Mouse (Mus musculus) T-helper 17 cell (primary cell): Measurements from ENCODE around the gene H2-DMb1.

Source experiments
- in situ Hi-C, 2 experiments: fragments of 300-600 bp; cut with MboI, MseI; formaldehyde crosslinking; loops; 1 replicate in 1 of 2; 2 replicates in 1 of 2; pipeline ENCODE4 v1.15.1; 2025; ENCODE audit warnings: high pct_unique_total_duplicates in 2 of 2

H2-DMb1 gene

GRCm38 (mm10) chr17:34185526-34185925 lies 32.7 kb downstream of the H2-DMb1 start:
- in situ Hi-C loops, result loop anchor here (25.0 kb wide), 1 partner anchor 1027 kb away; the partner anchor contains the start of genes Gm16181 (in 2 of the 2), Lta (in 2 of the 2) and Tnf (in 2 of the 2)

- in situ Hi-C loops, result loop anchor here (25.0 kb wide), 1 partner anchor 1025 kb away; the partner anchor contains the start of genes Gm16181 (in 2 of the 2), Lta (in 2 of the 2) and Tnf (in 2 of the 2)
Observed at GRCm38 (mm10) chr17:34186885-34187260, 34.0 kb downstream of the H2-DMb1 start.

GRCm38 (mm10) chr17:34187261-34187916 lies 34.5 kb downstream of the H2-DMb1 start, which contains the start of the genes Tap1 and Psmb9:
Gene Tap1, plus strand, starts transcription at chr17:34187553.
Gene Psmb9, minus strand, starts transcription at chr17:34187764.
- in situ Hi-C loops, result loop anchor here (25.0 kb wide), 1 partner anchor 1025 kb away; the partner anchor contains the start of genes Gm16181 (in 2 of the 2), Lta (in 2 of the 2) and Tnf (in 2 of the 2)

GRCm38 (mm10) chr17:34188010-34188409 lies 35.1 kb downstream of the H2-DMb1 start:
- in situ Hi-C loops, result loop anchor here (25.0 kb wide), 1 partner anchor 1024 kb away; the partner anchor contains the start of genes Gm16181 (in 2 of the 2), Lta (in 2 of the 2) and Tnf (in 2 of the 2)

- in situ Hi-C loops, result loop anchor here (25.0 kb wide), 1 partner anchor 1023 kb away; the partner anchor contains the start of genes Gm16181 (in 2 of the 2), Lta (in 2 of the 2) and Tnf (in 2 of the 2)
Observed at GRCm38 (mm10) chr17:34188986-34189385, 36.1 kb downstream of the H2-DMb1 start.

- in situ Hi-C loops, result loop anchor here (10.0 to 25.0 kb wide), 4 partner anchors 278 to 1228 kb away; partner anchors contain the start of genes Gm16181 (in 2 of the 2), Lta (in 2 of the 2), Tnf (in 2 of the 2) and Tapbp (in 1 of the 2)
Observed at GRCm38 (mm10) chr17:34192852-34193251, 40.0 kb downstream of the H2-DMb1 start.

GRCm38 (mm10) chr17:34193468-34193867 lies 40.6 kb downstream of the H2-DMb1 start:
- in situ Hi-C loops, result loop anchor here (10.0 to 25.0 kb wide), 4 partner anchors 279 to 1229 kb away; partner anchors contain the start of genes Gm16181 (in 2 of the 2), Lta (in 2 of the 2), Tnf (in 2 of the 2) and Tapbp (in 1 of the 2)

GRCm38 (mm10) chr17:34194723-34195122 lies 41.9 kb downstream of the H2-DMb1 start:
- in situ Hi-C loops, result loop anchor here (10.0 to 25.0 kb wide), 4 partner anchors 280 to 1230 kb away; partner anchors contain the start of genes Gm16181 (in 2 of the 2), Lta (in 2 of the 2), Tnf (in 2 of the 2) and Tapbp (in 1 of the 2)

GRCm38 (mm10) chr17:34196491-34196890 lies 43.6 kb downstream of the H2-DMb1 start:
- in situ Hi-C loops, result loop anchor here (10.0 to 25.0 kb wide), 4 partner anchors 282 to 1232 kb away; partner anchors contain the start of genes Gm16181 (in 2 of the 2), Lta (in 2 of the 2), Tnf (in 2 of the 2) and Tapbp (in 1 of the 2)

- in situ Hi-C loops, result loop anchor here (10.0 to 25.0 kb wide), 4 partner anchors 282 to 1232 kb away; partner anchors contain the start of genes Gm16181 (in 2 of the 2), Lta (in 2 of the 2), Tnf (in 2 of the 2) and Tapbp (in 1 of the 2)
Observed at GRCm38 (mm10) chr17:34196941-34197894, 44.3 kb downstream of the H2-DMb1 start, which contains the start of gene Psmb8. Gene Psmb8, plus strand, starts transcription at chr17:34197721.

GRCm38 (mm10) chr17:34197904-34198520 lies 45.1 kb downstream of the H2-DMb1 start:
- in situ Hi-C loops, result loop anchor here (10.0 to 25.0 kb wide), 4 partner anchors 283 to 1233 kb away; partner anchors contain the start of genes Gm16181 (in 2 of the 2), Lta (in 2 of the 2), Tnf (in 2 of the 2) and Tapbp (in 1 of the 2)

- in situ Hi-C loops, result loop anchor here (10.0 to 25.0 kb wide), 4 partner anchors 284 to 1234 kb away; partner anchors contain the start of genes Gm16181 (in 2 of the 2), Lta (in 2 of the 2), Tnf (in 2 of the 2) and Tapbp (in 1 of the 2)
Observed at GRCm38 (mm10) chr17:34198521-34198912, 45.6 kb downstream of the H2-DMb1 start.

- in situ Hi-C loops, result loop anchor here (10.0 to 25.0 kb wide), 4 partner anchors 284 to 1234 kb away; partner anchors contain the start of genes Gm16181 (in 2 of the 2), Lta (in 2 of the 2), Tnf (in 2 of the 2) and Tapbp (in 1 of the 2)
Observed at GRCm38 (mm10) chr17:34199050-34199619, 46.3 kb downstream of the H2-DMb1 start.

- in situ Hi-C loops, result no loop called here
Observed at GRCm38 (mm10) chr17:34200047-34200446, 47.2 kb downstream of the H2-DMb1 start.

GRCm38 (mm10) chr17:34200772-34201505 lies 48.1 kb downstream of the H2-DMb1 start:
- in situ Hi-C loops, result no loop called here

- in situ Hi-C loops, result no loop called here
Observed at GRCm38 (mm10) chr17:34201506-34202055, 48.7 kb downstream of the H2-DMb1 start.

GRCm38 (mm10) chr17:34202760-34203442 lies 50.0 kb downstream of the H2-DMb1 start:
- in situ Hi-C loops, result no loop called here
